Mouse (Mus musculus) megakaryocyte, embryonic 14.5 days (primary cell): ENCODE results near the gene Enpp6.

Experiments used
- FLI1 ChIP-seq: IDR thresholded peaks from 2 replicates; pipeline ENCODE4 v1.6.1; 2012; ENCODE audit warnings: low read length, inconsistent platforms, mixed read lengths
- GATA1 ChIP-seq: IDR thresholded peaks from 3 replicates; pipeline ENCODE4 v1.6.1; 2012; ENCODE audit warnings: mixed read lengths, low read length, inconsistent platforms, borderline replicate concordance

DNA sequence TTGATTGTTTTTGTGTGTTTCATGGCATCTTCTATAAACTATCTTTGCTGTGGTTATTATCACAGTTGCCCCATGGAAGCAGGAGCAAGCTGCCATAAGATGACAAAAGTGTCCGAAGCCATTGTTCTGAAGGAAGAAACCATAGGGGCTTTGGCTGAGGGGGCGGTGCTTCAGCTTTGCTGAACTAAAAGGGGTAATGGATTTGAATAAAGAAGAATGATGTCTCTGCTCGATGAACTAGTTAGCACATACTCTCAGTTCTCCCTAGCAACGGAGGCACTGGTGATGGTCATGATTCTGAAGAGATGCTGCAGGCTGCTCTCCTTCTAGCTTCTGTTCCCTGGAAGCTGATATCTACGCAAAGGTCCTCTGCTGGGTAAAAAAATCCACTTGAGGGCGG lies 41.8 kb downstream of the Enpp6 start:
- TF ChIP-seq GATA1 (no peak), FLI1 (no peak)
